Mouse (Mus musculus) liver, embryonic 14 days (tissue): ENCODE data around the gene Sult2a6. TPM values are rescaled to one million over a fixed set of nuclear protein-coding genes. Genes with fewer than 3 reads are reported as not detected.

Experiments used
- polyA plus RNA-seq: library from polyadenylated mRNA; depleted of rRNA; stranded (reverse); fragments of >200 nt; gene quantifications from 2 replicates; pipeline ENCODE4 v1.2.3, GENCODE M21; 2012; rRNA removed

The Sult2a6 gene
- polyA plus RNA-seq = not detected in 2 replicates

DNA sequence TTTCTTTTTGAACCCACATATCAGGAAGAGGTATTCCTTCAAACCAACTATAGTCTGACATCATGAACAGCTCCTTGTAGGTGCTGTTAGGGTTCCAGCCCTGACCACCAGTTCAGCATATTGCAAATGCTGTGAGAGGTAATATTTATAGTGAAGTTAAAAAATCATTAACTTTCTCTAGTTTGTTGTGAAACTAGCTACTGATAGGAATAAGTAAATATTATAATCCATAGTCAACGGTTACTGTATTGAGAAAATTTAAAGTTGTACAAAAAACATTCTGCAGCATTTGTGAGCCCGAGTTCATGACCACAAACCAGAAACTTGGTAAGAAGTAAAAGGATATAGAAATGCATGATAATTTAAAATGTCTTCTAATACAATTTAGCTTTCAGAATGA is at the start of gene Sult2a6:
Gene Sult2a6 (minus strand): TSS at position 101 of the 400 bp plus-strand sequence.

Other genes with a start within 250 kb of the Sult2a6 start
- 0.07 and 0.16 TPM in 2 replicates for gene Sult2a3, start 131.8 kb downstream of the Sult2a6 start, polyA plus RNA-seq
- 0.02 TPM in 1 of 2 replicates, not detected in the other for gene Obox8, start 78.7 kb upstream of the Sult2a6 start, polyA plus RNA-seq
- gene Sult2a8, start 191.9 kb upstream of the Sult2a6 start, polyA plus RNA-seq = 1.7 and 1.9 TPM in 2 replicates
- gene Sult2a7, start 239.4 kb upstream of the Sult2a6 start, polyA plus RNA-seq = not detected in 2 replicates